Mouse (Mus musculus) thymus, adult 2 months (tissue): ENCODE results near the gene Chchd10. TPM values are rescaled to one million over a fixed set of nuclear protein-coding genes. Genes with fewer than 3 reads are reported as not detected.

Source experiments
- DNase-seq: peaks from one replicate; pipeline ENCODE4 v3.0.0; 2021
- H3K27ac ChIP-seq: fragments of 200-500 bp; 2 replicates; pipeline ENCODE4 v1.5.1; 2012; ENCODE audit warnings: low read length, control low read depth; ENCODE audit not compliant: control insufficient read depth, insufficient read depth
- H3K27me3 ChIP-seq: fragments of 200-500 bp; 2 replicates; pipeline ENCODE4 v1.6.1; 2012; ENCODE audit warnings: mild to moderate bottlenecking, low read length, moderate library complexity, mixed read lengths; ENCODE audit not compliant: control insufficient read depth, insufficient read depth
- H3K36me3 ChIP-seq: fragments of 200-500 bp; 2 replicates; pipeline ENCODE4 v1.6.1; 2012; ENCODE audit warnings: mild to moderate bottlenecking, low read length, moderate library complexity; ENCODE audit not compliant: control insufficient read depth, insufficient read depth
- H3K4me1 ChIP-seq: fragments of 200-500 bp; replicated peaks from 2 replicates; pipeline ENCODE4 v1.6.1; 2012; ENCODE audit warnings: low read length; ENCODE audit not compliant: control insufficient read depth, insufficient read depth
- H3K4me3 ChIP-seq: fragments of 200-500 bp; 2 replicates; pipeline ENCODE4 v1.5.1; 2012; ENCODE audit warnings: mild to moderate bottlenecking, low read length, control low read depth, moderate library complexity; ENCODE audit not compliant: control insufficient read depth, insufficient read depth
- CTCF ChIP-seq: fragments of 200-500 bp; IDR thresholded peaks from 2 replicates; pipeline ENCODE4 v1.5.1; 2012; ENCODE audit warnings: mild to moderate bottlenecking, control low read depth, low read length, moderate library complexity, borderline replicate concordance; ENCODE audit not compliant: control insufficient read depth, poor library complexity, insufficient read depth; ENCODE audit errors: extremely low read depth
- POLR2A ChIP-seq: fragments of 200-500 bp; IDR thresholded peaks from 2 replicates; pipeline ENCODE4 v1.6.1; 2012; ENCODE audit warnings: mild to moderate bottlenecking, low read length, control low read depth, moderate library complexity; ENCODE audit not compliant: control insufficient read depth, poor library complexity, insufficient read depth; ENCODE audit errors: extremely low read depth
- WGBS: fragments of 180-500 bp; shearing (Covaris S2); methylation state at CpG from one replicate; pipeline ENCODE4 v1.1.7; 2018; 5-methylcytosine and 5-hydroxymethylcytosine counted together
- polyA plus RNA-seq: library from polyadenylated mRNA; depleted of rRNA; stranded (reverse); fragments of >200 nt; gene quantifications from 2 replicates; pipeline ENCODE4 v1.2.3, GENCODE M21; 2012

Chchd10 gene
- polyA plus RNA-seq, 1 experiment: 198 TPM

DNA sequence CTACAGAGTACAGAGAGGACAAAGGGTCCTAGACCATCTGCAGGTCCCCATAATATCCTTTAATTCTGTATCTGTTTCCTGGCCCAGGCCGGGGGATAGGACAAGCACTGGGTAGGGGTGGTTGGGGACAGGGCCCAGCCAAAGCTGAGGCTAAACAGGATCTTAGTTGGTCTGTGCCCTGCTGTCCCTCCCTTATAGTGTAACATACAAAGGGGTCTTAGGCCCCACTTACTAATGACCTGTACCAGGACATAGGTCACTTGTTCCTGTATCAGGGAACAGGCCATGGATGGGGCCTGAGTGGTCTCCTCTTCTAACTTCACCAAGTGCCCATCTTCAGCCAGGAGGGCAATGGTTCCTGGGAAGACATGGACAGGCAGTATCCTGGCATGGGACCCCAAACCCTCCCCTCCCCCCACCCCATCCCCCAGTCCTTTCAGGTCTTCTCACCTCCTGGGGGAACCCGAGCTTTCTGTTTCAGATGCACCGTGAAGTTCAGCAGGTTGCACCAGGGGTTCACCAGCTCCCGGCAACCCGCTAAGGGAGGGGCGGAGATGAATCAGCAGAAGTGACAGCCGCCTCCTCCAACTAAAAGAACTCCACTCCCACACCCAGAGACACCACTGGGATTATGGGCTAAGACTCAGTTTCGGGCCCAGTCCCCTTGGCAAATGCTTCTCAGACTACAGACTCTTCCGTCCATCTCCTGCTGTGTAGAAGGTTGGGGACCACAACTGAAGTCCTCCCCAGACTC lies 6.7 kb downstream of the Chchd10 start:
- no peaks in the 10 kb centered on the region for H3K36me3 ChIP-seq
- DNase-seq: no peak
- no peaks in the 10 kb centered on the region for H3K27me3 ChIP-seq
- 51% methylated on average over 9 of the region's 9 CpGs for WGBS
- no peak overlapping the region for H3K4me3 ChIP-seq
- peaks cover 7% of the 10 kb centered on the region for H3K4me1 ChIP-seq
- H3K27ac ChIP-seq: no peak overlapping the region
- TF ChIP-seq POLR2A (no peak), CTCF (no peak)

DNA sequence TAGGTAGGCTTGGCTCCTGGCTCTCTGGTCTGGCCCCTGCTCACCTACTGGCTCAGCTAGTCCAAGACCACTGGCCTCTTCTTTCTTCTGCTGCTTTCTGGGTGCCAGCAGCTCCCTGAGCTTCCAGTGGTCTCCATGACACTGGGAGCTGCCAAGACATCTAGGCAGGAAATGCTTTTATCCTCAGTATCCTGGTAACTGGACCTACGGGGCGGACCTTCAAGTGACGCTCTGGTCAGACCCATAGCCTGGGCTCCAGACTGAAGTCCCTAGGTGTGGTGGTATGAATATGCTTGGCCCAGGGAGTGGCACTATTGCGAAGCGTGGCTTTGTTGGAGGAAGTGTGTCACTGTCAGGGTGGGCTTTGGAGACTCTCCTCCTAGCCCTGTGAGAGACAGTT lies 7.6 kb downstream of the Chchd10 start, which contains the start of gene Gm867:
TSS of gene Gm867 (minus strand) at position 153 of the 400 bp plus-strand sequence.
- no peak for DNase-seq
- H3K27me3 ChIP-seq: no peaks in the 10 kb centered on the region
- H3K4me3 ChIP-seq: no peak within 1 kb of the TSS
- TF ChIP-seq POLR2A (no peak), CTCF (no peak)
- peaks cover 5% of the 10 kb centered on the region for H3K4me1 ChIP-seq
- 93% methylated on average over 5 of the region's 5 CpGs for WGBS
- H3K36me3 ChIP-seq: no peaks in the 10 kb centered on the region
- H3K27ac ChIP-seq: no peak within 1 kb of the TSS

DNA sequence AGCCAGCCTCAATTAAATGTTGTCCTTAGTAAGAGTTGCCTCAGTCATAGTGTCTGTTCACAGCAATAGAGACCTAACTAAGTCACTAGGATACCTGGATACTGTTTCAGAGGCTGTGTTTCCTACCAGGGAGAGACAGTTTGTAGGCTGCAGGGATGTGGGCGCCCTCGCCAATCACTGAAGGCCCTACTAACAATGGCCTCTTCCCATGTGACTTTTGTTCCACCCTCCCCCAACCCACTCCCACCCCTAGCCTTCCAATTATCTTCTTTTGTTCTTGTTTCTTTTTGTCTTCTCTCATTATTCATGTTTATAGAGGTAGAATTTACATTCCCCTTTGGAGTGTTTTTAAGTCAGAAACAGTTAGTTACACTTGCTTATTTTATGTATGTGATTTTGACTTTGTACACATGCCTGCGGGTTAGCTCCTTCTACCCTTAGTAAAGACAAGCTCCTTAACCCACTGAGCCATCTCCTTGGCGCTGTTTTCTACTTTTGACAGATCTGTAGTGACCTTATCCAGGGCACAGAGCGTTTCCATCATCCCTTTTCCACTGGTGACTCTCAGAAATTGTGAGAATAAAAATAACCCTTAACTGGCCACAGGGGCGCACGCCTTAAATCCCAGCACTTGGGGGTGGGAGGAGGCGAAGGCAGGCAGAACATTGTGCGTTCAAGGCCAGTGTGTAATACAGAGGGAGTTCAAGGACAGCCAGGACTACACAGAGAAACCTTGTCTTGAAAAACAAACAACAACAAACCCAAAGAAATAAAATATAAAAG lies 8.3 kb downstream of the Chchd10 start:
- peaks cover 2% of the 10 kb centered on the region for H3K4me1 ChIP-seq
- no peak for DNase-seq
- H3K27ac ChIP-seq: no peak overlapping the region
- no peak overlapping the region for H3K4me3 ChIP-seq
- 94% methylated on average over 9 of the region's 9 CpGs for WGBS
- H3K27me3 ChIP-seq: no peaks in the 10 kb centered on the region
- TF ChIP-seq POLR2A: no peak
- no peak for TF ChIP-seq CTCF
- no peaks in the 10 kb centered on the region for H3K36me3 ChIP-seq

DNA sequence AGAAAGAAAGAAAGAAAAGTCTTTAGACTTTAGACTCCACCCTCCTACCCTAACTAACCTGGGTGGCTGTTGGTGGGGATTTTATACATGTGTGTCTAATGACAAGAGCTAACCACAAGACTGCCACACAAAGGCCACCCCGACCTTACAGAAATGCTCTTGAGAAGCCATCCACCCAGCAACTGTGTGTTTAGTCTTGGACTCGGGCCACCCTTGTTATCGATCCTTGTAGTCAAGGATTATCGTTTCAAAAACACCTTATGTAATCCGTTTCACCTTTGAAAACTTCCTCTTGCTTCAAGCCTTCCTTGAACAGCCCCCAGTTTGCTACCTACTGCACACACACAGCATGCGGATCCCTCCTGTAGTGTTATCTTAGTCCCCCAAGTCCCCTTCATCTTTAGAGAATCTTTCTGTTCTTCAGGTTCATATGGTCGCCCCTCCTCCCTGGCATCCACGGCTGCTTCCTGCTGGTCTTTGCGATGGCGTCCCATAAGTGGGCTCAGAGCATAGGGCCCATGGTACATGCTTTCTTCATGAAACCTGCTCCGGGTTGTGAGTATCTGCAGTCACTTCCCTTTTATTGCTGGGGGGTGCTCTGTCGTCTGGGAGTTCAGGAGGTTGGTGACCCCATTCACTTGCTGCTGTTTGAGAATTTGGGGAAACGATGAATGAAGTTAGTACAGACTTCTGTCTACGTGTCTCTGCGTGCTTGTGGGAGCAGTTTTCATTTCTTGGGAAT lies 10.0 kb downstream of the Chchd10 start, which contains the start of gene Vpreb3:
TSS of gene Vpreb3 (plus strand) at position 322 of the 742 bp plus-strand sequence.
- H3K4me1 ChIP-seq: no peaks in the 10 kb centered on the region
- TF ChIP-seq POLR2A: no peak
- no peak for TF ChIP-seq CTCF
- H3K27me3 ChIP-seq: no peaks in the 10 kb centered on the region
- H3K4me3 ChIP-seq: no peak within 1 kb of the TSS
- H3K27ac ChIP-seq: no peak within 1 kb of the TSS
- no peaks in the 10 kb centered on the region for H3K36me3 ChIP-seq
- 65% methylated on average over 15 of the region's 15 CpGs for WGBS
- no peak for DNase-seq

- no peak overlapping the region for H3K27ac ChIP-seq
- no peaks in the 10 kb centered on the region for H3K27me3 ChIP-seq
- TF ChIP-seq CTCF (no peak), POLR2A (no peak)
- no peaks in the 10 kb centered on the region for H3K4me1 ChIP-seq
- no peaks in the 10 kb centered on the region for H3K36me3 ChIP-seq
- no peak for DNase-seq
- 85% methylated on average over 11 of the region's 11 CpGs for WGBS
- H3K4me3 ChIP-seq: no peak overlapping the region
Observed at GRCm38 (mm10) chr10:75944066-75944772, 11.3 kb downstream of the Chchd10 start.

DNA sequence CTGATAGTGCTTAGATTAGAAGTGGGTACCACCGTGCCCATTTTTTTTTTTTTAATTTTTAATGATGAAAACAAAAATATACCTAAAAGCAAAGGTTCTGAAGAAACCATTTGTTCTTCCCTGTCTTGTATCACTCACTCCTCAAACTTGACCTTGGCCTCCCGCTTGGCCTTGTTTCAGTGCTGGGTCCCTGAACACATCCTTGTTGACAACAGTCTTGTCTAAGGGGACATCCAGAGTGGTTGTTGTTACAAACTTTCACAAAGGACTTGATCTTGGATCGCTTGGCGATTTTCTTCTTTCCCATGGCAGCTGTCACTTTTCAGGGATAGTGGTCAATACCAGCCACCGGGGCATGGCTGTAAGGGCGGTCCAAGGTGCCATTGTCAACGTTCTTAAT lies 12.3 kb downstream of the Chchd10 start:
- H3K27me3 ChIP-seq: no peaks in the 10 kb centered on the region
- 97% methylated on average over 7 of the region's 7 CpGs for WGBS
- DNase-seq: no peak
- no peak for TF ChIP-seq CTCF
- TF ChIP-seq POLR2A: no peak
- H3K36me3 ChIP-seq: no peaks in the 10 kb centered on the region
- H3K4me3 ChIP-seq: no peak overlapping the region
- H3K4me1 ChIP-seq: no peaks in the 10 kb centered on the region
- no peak overlapping the region for H3K27ac ChIP-seq
